Mouse (Mus musculus): ENCODE data around the gene Pex5.

Pex5 gene

GRCm38 (mm10) chr6:124414927-124415325 lies at the start of gene Pex5:
Gene Pex5 (minus strand): TSS chr6:124415067.
- peak; percentile 89 to 92 for DNase-seq (ENCODE audit: low spot score in 2 of 2)

DNA sequence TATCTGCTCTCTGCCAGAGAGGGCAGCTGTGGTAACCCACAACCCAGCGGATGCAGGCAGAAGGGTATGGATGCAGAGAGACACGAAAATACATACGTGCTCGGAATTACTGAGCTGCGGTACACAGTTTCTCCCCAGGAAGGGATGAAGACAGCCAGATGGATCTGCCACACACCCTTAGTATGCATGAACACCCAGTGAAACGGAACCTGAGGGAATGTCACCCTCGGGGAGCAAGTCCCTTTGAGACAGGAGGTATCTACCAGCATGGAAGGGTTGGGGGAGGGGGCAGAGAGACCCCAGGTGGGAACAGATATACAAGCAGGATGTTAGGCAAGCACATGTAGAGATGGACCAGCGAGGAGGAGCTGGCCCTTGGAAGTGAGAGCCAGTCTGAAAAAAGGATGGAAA lies 49.0 kb upstream of the Pex5 start:
- DNase-seq (ENCODE audit: low spot score in 2 of 2) = no peak

GRCm38 (mm10) chr6:124459388-124459787 lies 44.5 kb upstream of the Pex5 start:
- DNase-seq (ENCODE audit: low spot score in 2 of 2) = no peak

GRCm38 (mm10) chr6:124458505-124458904 lies 43.6 kb upstream of the Pex5 start:
- DNase-seq (ENCODE audit: low spot score in 2 of 2) = no peak

DNA sequence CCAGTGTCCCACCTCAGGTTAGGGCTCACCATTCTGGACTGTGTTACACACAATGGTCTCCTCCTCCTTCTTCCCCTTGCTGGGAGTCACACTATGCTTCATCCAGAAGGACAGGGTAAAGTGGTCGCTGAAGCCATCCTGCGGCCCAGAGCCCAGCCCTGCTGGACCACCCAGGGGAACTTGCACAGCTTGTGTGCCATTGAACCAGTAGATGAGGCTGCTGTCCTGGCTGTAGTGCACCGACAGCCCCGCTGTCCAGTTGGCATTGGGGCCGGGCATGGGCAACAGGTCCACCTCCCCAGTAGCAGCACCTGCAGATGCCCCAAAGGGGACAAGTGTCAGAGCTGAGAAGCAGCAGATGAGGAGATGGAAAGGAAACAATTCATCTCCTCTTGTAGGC lies 43.0 kb upstream of the Pex5 start:
- no peak for DNase-seq (ENCODE audit: low spot score in 2 of 2)

- no peak for DNase-seq (ENCODE audit: low spot score in 2 of 2)
Observed at GRCm38 (mm10) chr6:124456243-124456642, 41.4 kb upstream of the Pex5 start.

- no peak for DNase-seq (ENCODE audit: low spot score in 2 of 2)
Observed at GRCm38 (mm10) chr6:124453756-124454155, 38.9 kb upstream of the Pex5 start.

DNA sequence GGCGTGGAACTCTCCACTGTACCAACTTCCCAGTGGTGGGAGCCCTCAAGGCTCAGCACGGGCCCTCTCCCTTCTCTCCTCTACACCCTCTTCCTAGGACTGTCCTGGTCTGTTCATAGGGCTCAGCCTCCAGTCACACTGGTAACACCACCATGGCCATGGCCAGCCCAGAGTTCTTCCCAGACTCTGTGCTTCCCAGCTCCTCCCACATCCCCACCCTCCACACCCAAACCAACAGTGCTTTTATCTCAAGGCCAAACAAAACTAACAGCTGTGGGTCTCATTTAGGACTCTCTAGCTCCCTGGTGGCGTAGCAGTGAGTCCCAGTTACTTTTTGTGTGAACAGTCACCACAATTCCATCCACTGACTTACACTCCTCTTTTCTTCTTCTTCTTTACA lies 37.1 kb upstream of the Pex5 start:
- DNase-seq (ENCODE audit: low spot score in 2 of 2) = no peak

DNA sequence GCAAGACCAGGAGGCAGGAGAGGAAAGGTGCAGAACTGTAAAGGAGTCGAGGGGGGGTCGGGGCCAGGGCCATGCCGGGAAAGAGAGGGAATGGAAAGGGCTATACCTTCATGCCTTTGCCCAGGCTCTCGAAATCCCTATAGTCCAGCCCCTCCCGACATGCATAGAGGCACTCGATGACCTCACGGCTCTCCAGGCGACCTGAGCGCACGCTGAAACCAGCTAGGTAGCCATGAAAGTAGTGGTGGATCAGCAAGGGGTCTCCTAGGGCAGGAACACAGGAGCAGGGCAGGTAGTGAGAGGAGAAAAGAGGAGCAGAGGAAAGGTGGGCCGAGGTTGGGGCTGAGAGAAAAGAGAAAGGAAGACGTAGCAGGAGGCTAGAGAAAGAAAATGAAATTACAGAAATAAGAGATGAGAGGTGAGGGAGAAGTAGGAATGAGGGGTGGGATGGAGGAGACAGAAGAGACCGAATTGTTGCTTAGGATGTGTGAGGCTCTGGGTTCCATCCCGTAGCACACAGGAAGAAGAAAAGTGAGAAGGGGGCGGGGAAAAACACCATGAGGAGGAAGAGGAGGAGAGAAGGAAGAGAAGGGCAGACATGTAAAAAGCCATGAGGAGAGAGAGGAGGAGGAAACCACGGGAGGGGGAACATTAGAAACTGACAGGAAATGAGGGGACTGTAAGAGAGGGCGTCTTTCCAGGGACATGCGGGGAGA lies 35.0 kb upstream of the Pex5 start:
- DNase-seq (ENCODE audit: low spot score in 2 of 2) = no peak

DNA sequence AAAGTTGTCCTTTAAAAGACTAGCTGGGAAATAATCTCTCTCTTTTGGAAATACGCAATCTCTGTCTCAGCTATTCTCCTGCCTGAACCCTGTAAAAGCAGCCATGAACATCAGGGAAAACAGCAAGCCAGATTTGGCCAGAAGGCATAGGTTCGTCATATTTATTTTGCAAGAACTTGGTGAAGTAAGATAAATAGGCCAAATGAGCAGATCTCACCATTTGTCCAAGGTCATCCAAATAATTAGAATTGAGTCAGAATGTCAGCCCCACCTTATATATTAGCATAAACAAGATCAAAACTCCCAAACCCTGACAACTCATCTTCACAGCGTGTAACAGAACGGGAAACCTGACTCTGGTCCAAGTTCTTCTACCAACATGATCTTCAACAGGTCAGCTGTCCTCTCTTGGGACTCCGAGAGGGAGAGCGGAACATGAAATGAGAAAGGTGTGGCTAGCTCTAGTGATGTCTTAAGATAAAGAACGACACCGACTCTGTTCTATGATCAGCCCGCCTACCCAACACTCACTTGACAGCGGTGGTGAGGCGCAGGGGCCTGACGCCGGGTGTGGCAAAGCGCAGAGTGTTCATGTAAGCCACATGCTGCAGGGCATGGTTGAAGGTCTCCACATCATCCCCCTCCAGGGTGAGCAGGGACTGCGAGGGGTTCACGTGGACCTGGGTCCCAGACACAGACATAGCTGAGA lies 34.2 kb upstream of the Pex5 start:
- no peak for DNase-seq (ENCODE audit: low spot score in 2 of 2)

DNA sequence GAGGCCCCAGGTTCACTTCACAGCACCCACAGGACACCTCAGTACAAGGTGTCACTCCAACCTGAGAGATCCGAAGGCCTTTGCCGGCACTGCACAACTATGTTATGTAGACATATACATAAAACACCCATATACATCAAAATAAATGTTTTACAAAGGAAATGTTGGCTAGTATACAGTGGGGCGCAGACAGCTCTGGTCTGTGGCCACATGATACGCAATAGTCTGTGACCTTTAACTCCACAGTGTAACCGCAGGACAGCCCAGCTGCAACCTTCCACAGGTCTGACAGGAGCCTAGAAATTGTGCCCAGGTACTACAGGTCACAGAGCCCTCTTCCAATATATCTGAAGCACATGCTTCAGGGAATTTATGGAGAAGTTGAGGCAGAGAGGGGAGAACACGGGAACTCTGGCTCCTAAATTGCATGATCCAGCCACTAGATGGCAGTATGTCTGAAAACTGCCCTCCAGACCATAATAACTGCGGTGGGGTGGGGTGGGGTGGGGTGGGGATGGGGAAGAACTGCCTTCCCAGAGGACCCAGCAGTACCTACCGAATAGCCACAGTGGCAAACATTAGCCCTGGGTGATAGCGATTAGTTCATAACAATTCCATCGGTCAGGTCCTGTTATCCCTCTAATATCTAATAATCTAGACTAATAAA lies 33.5 kb upstream of the Pex5 start:
- DNase-seq (ENCODE audit: low spot score in 2 of 2) = no peak

DNA sequence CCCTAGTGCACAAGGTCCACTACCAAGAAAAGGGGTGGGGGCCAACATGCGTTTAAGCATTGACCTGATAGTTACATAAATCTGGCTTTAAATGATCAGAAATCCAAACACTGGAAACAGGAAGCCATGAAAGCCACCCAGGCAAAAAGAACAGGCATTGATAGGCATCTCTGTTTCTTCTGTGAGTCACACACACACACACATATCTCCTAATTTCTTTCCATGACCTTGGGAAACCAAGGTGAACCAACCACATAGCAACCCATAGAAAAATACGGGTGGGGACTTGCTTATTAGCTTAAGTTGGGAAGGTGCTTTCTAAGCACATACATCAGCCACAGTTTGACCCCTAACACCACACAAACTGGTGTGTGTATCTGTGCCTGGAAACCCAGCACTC lies 32.5 kb upstream of the Pex5 start:
- no peak for DNase-seq (ENCODE audit: low spot score in 2 of 2)

DNA sequence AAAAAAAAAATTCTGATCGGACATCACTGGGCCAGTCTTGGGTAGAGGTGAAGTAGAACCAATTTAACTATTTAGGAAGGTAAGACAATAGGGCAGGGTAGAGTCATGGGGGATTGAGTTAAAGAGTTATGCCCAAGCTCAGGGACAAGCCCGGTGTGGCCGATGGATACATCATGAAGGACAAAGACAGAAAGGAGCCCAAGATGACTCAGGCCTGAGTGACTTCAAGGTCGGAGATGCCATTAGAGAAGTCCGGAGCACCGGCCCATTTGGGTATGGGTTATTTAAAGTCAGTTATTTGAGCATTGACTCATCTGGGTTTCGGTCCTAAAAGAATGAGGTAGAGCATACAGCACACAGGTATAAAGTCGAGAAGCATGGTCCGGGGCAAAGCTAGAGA lies 31.6 kb upstream of the Pex5 start:
- no peak for DNase-seq (ENCODE audit: low spot score in 2 of 2)

- no peak for DNase-seq (ENCODE audit: low spot score in 2 of 2)
Observed at GRCm38 (mm10) chr6:124446024-124446423, 31.2 kb upstream of the Pex5 start.

DNA sequence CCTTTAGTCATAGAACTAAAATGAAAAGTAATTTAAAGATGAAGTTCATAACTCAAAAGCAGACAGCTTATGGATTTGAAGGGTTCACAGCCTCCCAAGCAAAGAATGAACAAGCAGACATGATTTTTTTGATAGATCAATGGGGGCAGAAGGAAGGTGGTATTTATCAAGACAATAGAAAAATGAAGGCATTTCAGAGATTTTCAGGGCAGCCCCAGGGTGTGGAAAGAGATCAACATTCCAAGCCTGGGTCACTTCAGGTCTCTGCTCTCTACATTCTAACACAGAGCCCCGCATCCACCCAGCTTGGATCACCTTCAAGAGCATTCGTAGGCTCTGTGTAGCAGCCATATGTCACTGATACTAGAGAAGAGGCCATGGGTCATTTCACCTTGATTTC lies 28.5 kb upstream of the Pex5 start:
- no peak for DNase-seq (ENCODE audit: low spot score in 2 of 2)

- no peak for DNase-seq (ENCODE audit: low spot score in 2 of 2)
Observed at GRCm38 (mm10) chr6:124436245-124436644, 21.4 kb upstream of the Pex5 start.

DNA sequence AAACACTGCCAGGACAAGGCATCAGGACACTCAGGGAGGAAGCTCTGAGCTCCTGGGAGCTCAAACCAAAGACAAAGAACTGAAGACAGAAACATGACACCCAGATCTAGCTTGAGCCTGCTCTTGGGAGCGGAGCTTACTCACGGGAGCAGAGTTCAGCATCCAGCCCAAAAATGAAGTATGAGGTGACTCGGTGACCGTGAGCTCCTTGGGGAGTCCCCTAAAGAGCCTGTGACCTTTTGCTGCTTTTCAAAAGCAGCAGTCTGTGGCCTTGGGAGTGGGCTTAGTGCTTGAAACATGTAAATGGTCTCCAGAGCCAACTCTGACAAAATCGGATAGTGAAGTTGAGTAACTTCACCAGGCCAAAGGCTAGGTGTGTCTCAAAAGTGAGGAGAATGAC lies 20.3 kb upstream of the Pex5 start:
- DNase-seq (ENCODE audit: low spot score in 2 of 2) = no peak

DNA sequence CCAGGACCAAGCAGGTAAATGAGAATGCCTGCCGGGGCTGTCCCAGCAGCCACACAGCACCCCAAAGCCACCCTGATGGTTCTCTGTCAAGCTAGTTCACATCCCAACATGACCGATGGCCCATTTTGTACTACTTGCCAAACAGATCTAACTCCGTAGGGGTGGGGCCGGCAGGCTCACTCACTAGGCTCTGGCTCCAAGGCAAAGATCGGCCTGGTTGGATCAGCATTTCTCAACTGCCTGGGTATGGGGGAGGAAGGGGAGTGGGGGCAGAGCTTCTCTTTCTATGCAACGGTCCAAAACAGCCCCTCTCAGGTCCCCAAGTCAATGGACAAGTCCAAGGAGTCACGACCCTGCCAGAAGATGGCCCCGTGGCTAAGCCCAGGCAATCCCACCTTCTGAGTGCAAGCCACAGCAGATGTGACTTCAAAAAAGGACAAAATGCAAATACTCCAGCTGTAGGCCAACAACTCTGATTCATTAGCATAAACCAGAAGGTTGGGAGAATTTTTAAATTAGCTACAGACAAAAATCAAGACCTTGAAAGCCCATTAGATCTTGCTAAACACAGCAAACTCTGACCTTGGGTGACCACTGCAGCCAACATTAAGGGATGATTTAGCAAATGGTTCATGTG lies 18.9 kb upstream of the Pex5 start:
- no peak for DNase-seq (ENCODE audit: low spot score in 2 of 2)

GRCm38 (mm10) chr6:124430784-124431495 lies 16.1 kb upstream of the Pex5 start:
- no peak for DNase-seq (ENCODE audit: low spot score in 2 of 2)

GRCm38 (mm10) chr6:124430379-124430778 lies 15.5 kb upstream of the Pex5 start:
- no peak for DNase-seq (ENCODE audit: low spot score in 2 of 2)

DNA sequence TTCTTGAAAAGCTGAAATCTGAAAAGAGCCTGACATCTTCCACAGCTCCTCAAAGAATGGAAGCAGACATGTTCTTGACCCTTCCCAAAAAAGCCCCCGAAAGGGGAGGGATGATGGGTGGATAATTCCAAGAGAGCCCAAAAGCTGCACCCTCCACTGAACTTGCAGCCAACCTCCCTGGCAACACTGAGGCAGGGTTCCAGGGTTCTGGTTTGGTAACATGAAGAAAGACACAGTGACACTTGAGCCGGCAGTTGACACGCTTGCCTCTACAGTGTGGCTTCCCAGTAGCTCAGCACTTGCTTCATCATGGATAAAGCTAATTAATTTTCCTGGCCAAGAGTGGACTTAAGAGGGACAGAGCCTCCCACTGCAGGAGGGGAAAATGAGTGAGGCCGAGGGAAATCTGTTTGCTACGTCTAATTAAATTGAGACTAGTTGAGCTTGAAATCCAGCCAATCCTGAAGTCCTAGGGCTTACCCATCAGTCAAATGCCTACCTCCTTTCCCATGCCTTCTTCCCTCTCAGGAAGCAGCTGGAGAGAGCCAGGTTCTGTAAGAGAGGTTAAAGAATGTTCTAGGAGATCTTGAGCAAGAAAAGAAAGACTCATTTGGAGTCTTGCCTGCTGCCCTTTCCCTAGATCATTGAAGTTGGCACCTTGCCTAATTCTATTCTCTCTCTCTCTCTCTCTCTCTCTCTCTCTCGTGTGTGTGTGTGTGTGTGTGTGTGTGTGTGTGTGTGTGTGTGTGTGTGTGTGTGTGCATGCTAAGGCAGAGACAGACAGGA lies 13.1 kb upstream of the Pex5 start:
- no peak for DNase-seq (ENCODE audit: low spot score in 2 of 2)
